Mouse (Mus musculus) myocyte (in vitro differentiated cells): ENCODE measurements around the gene Slc9a9. TPM values are rescaled to one million over a fixed set of nuclear protein-coding genes. Genes with fewer than 3 reads are reported as not detected.

Experiments
- H3K27me3 ChIP-seq: one replicate; pipeline ENCODE4 v1.6.1; 2011; ENCODE audit not compliant: control insufficient read depth, insufficient read depth, insufficient read length
- H3K36me3 ChIP-seq: one replicate; pipeline ENCODE4 v1.6.1; 2011; ENCODE audit not compliant: control insufficient read depth, insufficient read depth
- H3K4me2 ChIP-seq: one replicate; pipeline ENCODE4 v1.6.1; 2011; ENCODE audit warnings: low read depth, control low read depth
- H3K4me3 ChIP-seq: one replicate; pipeline ENCODE4 v1.5.1; 2011; ENCODE audit warnings: mild to moderate bottlenecking, control low read depth, moderate library complexity
- H3K79me2 ChIP-seq: one replicate; pipeline ENCODE4 v1.6.1; 2011; ENCODE audit not compliant: control insufficient read depth, insufficient read depth
- H3ac ChIP-seq: one replicate; pipeline ENCODE4 v1.6.1; 2011; ENCODE audit not compliant: control insufficient read depth, insufficient read length
- CEBPB ChIP-seq: IDR thresholded peaks from 2 replicates; pipeline ENCODE4 v1.6.1; 2011; ENCODE audit warnings: mild to moderate bottlenecking, moderate library complexity; ENCODE audit not compliant: poor library complexity, insufficient read depth, severe bottlenecking
- E2F4 ChIP-seq: IDR thresholded peaks from one replicate; pipeline ENCODE4 v1.6.1; 2011; ENCODE audit warnings: mild to moderate bottlenecking, control low read depth, moderate library complexity; ENCODE audit not compliant: insufficient read depth
- MAX ChIP-seq: IDR thresholded peaks from one replicate; pipeline ENCODE4 v1.6.1; 2011; ENCODE audit warnings: low read depth, mild to moderate bottlenecking, control low read depth
- MYOD1 ChIP-seq, 3 experiments: IDR thresholded peaks; one replicate each; pipeline ENCODE4 v1.6.1; 2011; ENCODE audit warnings: control low read depth in 2 of 3, low read depth in 2 of 3, mild to moderate bottlenecking in 2 of 3, moderate library complexity in 1 of 3; ENCODE audit not compliant: insufficient read length in 2 of 3, control insufficient read depth in 1 of 3
- MYOG ChIP-seq, 3 experiments: IDR thresholded peaks; one replicate each; pipeline ENCODE4 v1.6.1; 2011; ENCODE audit warnings: control low read depth in 2 of 3, low read depth in 2 of 3, mild to moderate bottlenecking in 2 of 3; ENCODE audit not compliant: insufficient read length in 2 of 3, control insufficient read depth in 1 of 3, insufficient read depth in 1 of 3
- POLR2A ChIP-seq: IDR thresholded peaks from one replicate; pipeline ENCODE4 v1.6.1; 2011; ENCODE audit warnings: low read depth, mild to moderate bottlenecking, control low read depth, moderate library complexity; ENCODE audit not compliant: insufficient read length
- POLR2AphosphoS2 ChIP-seq: IDR thresholded peaks from one replicate; pipeline ENCODE4 v1.6.1; 2011; ENCODE audit warnings: low read depth, control low read depth; ENCODE audit not compliant: insufficient read length
- REST ChIP-seq: IDR thresholded peaks from one replicate; pipeline ENCODE4 v1.6.1; 2011; ENCODE audit warnings: mild to moderate bottlenecking, control low read depth, moderate library complexity; ENCODE audit not compliant: insufficient read depth, insufficient read length
- SRF ChIP-seq: IDR thresholded peaks from one replicate; pipeline ENCODE4 v1.6.1; 2011; ENCODE audit warnings: low read depth; ENCODE audit not compliant: control insufficient read depth, insufficient read length
- TCF12 ChIP-seq: IDR thresholded peaks from one replicate; pipeline ENCODE4 v1.6.1; 2011; ENCODE audit warnings: mild to moderate bottlenecking, control low read depth; ENCODE audit not compliant: poor library complexity, insufficient read depth, severe bottlenecking
- TCF3 ChIP-seq: IDR thresholded peaks from one replicate; pipeline ENCODE4 v1.6.1; 2011; ENCODE audit warnings: low read depth, control low read depth; ENCODE audit not compliant: insufficient read length
- USF1 ChIP-seq: IDR thresholded peaks from one replicate; pipeline ENCODE4 v1.6.1; 2011; ENCODE audit warnings: low read depth, mild to moderate bottlenecking, control low read depth, moderate library complexity
- polyA plus RNA-seq: library from polyadenylated mRNA; unstranded; fragments of >200 nt; fragmentation: generic; extraction: Trizol; gene quantifications from one replicate; pipeline ENCODE4 v1.2.1, GENCODE M21; 2012; ENCODE audit warnings: missing spikeins

The Slc9a9 gene
- polyA plus RNA-seq, 1 experiment = 21.5 TPM

GRCm38 (mm10) chr9:94976191-94976590 lies 306.5 kb downstream of the Slc9a9 start:
- H3K4me2 ChIP-seq = no peak overlapping the region
- TF ChIP-seq SRF = no peak
- TF ChIP-seq POLR2AphosphoS2 = no peak
- TF ChIP-seq REST = no peak
- TF ChIP-seq MYOD1 (IDR thresholded peaks at IDR 0.05; ENCODE audit: control insufficient read depth in 1 of 3, insufficient read length in 2 of 3, low read depth in 2 of 3) = no peak
- no peak for TF ChIP-seq MAX
- no peak for TF ChIP-seq USF1
- TF ChIP-seq E2F4 = no peak
- no peak for TF ChIP-seq MYOG (IDR thresholded peaks at IDR 0.05; ENCODE audit: control insufficient read depth in 1 of 3, insufficient read depth in 1 of 3, insufficient read length in 2 of 3, low read depth in 2 of 3)
- TF ChIP-seq CEBPB = no peak
- H3K79me2 ChIP-seq = no peaks in the 10 kb centered on the region
- peaks cover 4% of the 10 kb centered on the region for H3K36me3 ChIP-seq
- no peak overlapping the region for H3ac ChIP-seq
- H3K27me3 ChIP-seq = no peaks in the 10 kb centered on the region
- no peak overlapping the region for H3K4me3 ChIP-seq

DNA sequence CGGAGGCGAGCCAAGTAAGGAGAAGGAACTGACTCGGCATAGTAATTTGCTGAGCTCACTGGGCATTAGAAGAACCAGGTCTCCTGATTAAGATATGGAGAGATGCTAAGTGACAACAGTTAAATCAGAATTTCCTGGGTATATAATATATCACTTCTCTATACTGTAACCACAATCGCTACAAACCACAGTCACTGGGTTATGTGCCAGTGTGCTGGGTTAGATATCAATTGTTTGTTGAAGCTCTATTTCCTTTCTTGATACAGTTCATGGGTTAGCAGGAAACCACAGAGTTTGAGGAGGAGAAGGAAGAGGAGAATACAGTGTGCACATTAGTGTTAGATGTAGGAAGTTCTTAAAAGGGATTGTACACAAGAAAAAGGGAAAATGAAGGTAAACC lies 323.9 kb downstream of the Slc9a9 start:
- H3K36me3 ChIP-seq = no peaks in the 10 kb centered on the region
- no peak overlapping the region for H3K4me2 ChIP-seq
- no peak overlapping the region for H3ac ChIP-seq
- no peaks in the 10 kb centered on the region for H3K27me3 ChIP-seq
- H3K79me2 ChIP-seq = no peaks in the 10 kb centered on the region
- TF ChIP-seq REST = no peak
- TF ChIP-seq USF1 = no peak
- no peak for TF ChIP-seq MYOG (IDR thresholded peaks at IDR 0.05; ENCODE audit: control insufficient read depth in 1 of 3, insufficient read depth in 1 of 3, insufficient read length in 2 of 3, low read depth in 2 of 3)
- no peak for TF ChIP-seq POLR2AphosphoS2
- TF ChIP-seq SRF = no peak
- TF ChIP-seq TCF3 = no peak
- TF ChIP-seq TCF12 = no peak
- TF ChIP-seq MAX = no peak
- no peak for TF ChIP-seq CEBPB
- no peak for TF ChIP-seq MYOD1 (IDR thresholded peaks at IDR 0.05; ENCODE audit: control insufficient read depth in 1 of 3, insufficient read length in 2 of 3, low read depth in 2 of 3)
- no peak for TF ChIP-seq POLR2A
- TF ChIP-seq E2F4 = no peak
- H3K4me3 ChIP-seq = no peak overlapping the region

GRCm38 (mm10) chr9:95020136-95020706 lies 350.5 kb downstream of the Slc9a9 start:
- no peak overlapping the region for H3K4me3 ChIP-seq
- no peak overlapping the region for H3ac ChIP-seq
- TF ChIP-seq REST = no peak
- no peak for TF ChIP-seq TCF12
- no peak for TF ChIP-seq USF1
- H3K4me2 ChIP-seq = no peak overlapping the region
- no peaks in the 10 kb centered on the region for H3K27me3 ChIP-seq
- peaks cover 13% of the 10 kb centered on the region for H3K36me3 ChIP-seq
- H3K79me2 ChIP-seq = no peaks in the 10 kb centered on the region

- H3K4me3 ChIP-seq = no peak overlapping the region
- peaks cover 5% of the 10 kb centered on the region for H3K36me3 ChIP-seq
- no peak overlapping the region for H3ac ChIP-seq
- TF ChIP-seq POLR2A = no peak
- no peak for TF ChIP-seq REST
- no peak for TF ChIP-seq E2F4
- H3K4me2 ChIP-seq = no peak overlapping the region
- no peaks in the 10 kb centered on the region for H3K27me3 ChIP-seq
- no peaks in the 10 kb centered on the region for H3K79me2 ChIP-seq
These were observed 364.6 kb downstream of the Slc9a9 start for GRCm38 (mm10) chr9:95034140-95034970.

GRCm38 (mm10) chr9:95036209-95036608 lies 366.5 kb downstream of the Slc9a9 start:
- H3K36me3 ChIP-seq = no peaks in the 10 kb centered on the region
- TF ChIP-seq TCF3 (no peak), MAX (no peak), REST (no peak), E2F4 (no peak), POLR2AphosphoS2 (no peak), TCF12 (no peak), USF1 (no peak), MYOG (IDR thresholded peaks at IDR 0.05; ENCODE audit: control insufficient read depth in 1 of 3, insufficient read depth in 1 of 3, insufficient read length in 2 of 3, low read depth in 2 of 3) (no peak), CEBPB (no peak), MYOD1 (IDR thresholded peaks at IDR 0.05; ENCODE audit: control insufficient read depth in 1 of 3, insufficient read length in 2 of 3, low read depth in 2 of 3) (no peak), SRF (no peak)
- no peaks in the 10 kb centered on the region for H3K27me3 ChIP-seq
- H3K79me2 ChIP-seq = no peaks in the 10 kb centered on the region
- no peak overlapping the region for H3K4me2 ChIP-seq
- no peak overlapping the region for H3K4me3 ChIP-seq
- H3ac ChIP-seq = no peak overlapping the region
